ENCODE assay signal across 9 mouse cellular contexts in genomic region chr2:16450838-16451665, GRCm38 (mm10).
DNase-seq lines count a peak whose midpoint lies in the region; ATAC-seq lines count a peak whose summit lies in the region.
"Had no signal": no experiment of that assay in that cellular context is flagged by ENCODE, and none has a peak within 500 bp of the region (broad histone marks: within the 10 kb centered on the region; RNA-seq: fewer than 3 reads in every experiment).

No protein-coding gene starts in this region.

- peaks cover 2% of the 10 kb centered on the region; the same call in 1 of the 2 replicates for H3K9me3 ChIP-seq in kidney, embryonic 16.5 days (ENCODE audit: low read length)
- H3K9me3 ChIP-seq in midbrain, embryonic 16.5 days (replicated peaks; ENCODE audit: control insufficient read depth, low read length, poor library complexity, severe bottlenecking), result 0 out of 2 replicates have a peak, but pooled peaks cover 2% of the 10 kb centered on the region

- no peaks in the 10 kb centered on the region for H3K36me3 ChIP-seq in kidney, embryonic 16.5 days (ENCODE audit: insufficient read depth, low read length)
- H3K36me3 ChIP-seq in midbrain, embryonic 16.5 days (ENCODE audit: control insufficient read depth, insufficient read depth, low read length), result no peaks in the 10 kb centered on the region

- peak overlapping the region; percentile 34; the same call in 1 of the 2 replicates for H3K4me2 ChIP-seq in kidney, embryonic 16.5 days (replicated peaks; ENCODE audit: low read depth, low read length)
- H3K4me2 ChIP-seq in midbrain, embryonic 16.5 days (ENCODE audit: low read length), result no peak overlapping the region

- peak; percentile 82 for ATAC-seq in kidney, embryonic 16.5 days (ENCODE audit: low FRiP score, low TSS enrichment)
- ATAC-seq in midbrain, embryonic 16.5 days, result 0 out of 2 replicates have a peak, but pooled peaks have one; percentile 16
- ATAC-seq in frontal cortex, adult (ENCODE audit: low TSS enrichment), result no peak
- ATAC-seq in megakaryocyte progenitor cell, adult 5-6 weeks (replicated peaks; ENCODE audit: poor library complexity), result no peak

- H3K9ac ChIP-seq in kidney, embryonic 16.5 days (replicated peaks; ENCODE audit: low read length), result no peak overlapping the region
- no peak overlapping the region for H3K9ac ChIP-seq in midbrain, embryonic 16.5 days (ENCODE audit: low read depth, low read length)

- H3K27ac ChIP-seq in kidney, embryonic 16.5 days (ENCODE audit: low read length), result peak overlapping the region; percentile 90
- H3K27ac ChIP-seq in midbrain, embryonic 16.5 days (ENCODE audit: low read length), result no peak overlapping the region

- H3K4me3 ChIP-seq in kidney, embryonic 16.5 days (ENCODE audit: low read length), result no peak overlapping the region
- no peak overlapping the region for H3K4me3 ChIP-seq in midbrain, embryonic 16.5 days (ENCODE audit: low read depth, low read length)

- peak; percentile 6 to 60 for DNase-seq in urinary bladder, adult 18-20 months (ENCODE audit: low spot score in 2 of 2)
- no peak for DNase-seq in urinary bladder, adult 2 months (ENCODE audit: low spot score)
- DNase-seq in gonadal fat pad, adult 2 months (ENCODE audit: low read depth), result peak; percentile 80
- DNase-seq in cerebellum, postnatal 25 days, result no peak

- 29% methylated on average over 7 of the region's 7 CpGs for WGBS in kidney, embryonic 16.5 days
- WGBS in midbrain, embryonic 16.5 days, result 28% methylated on average over 7 of the region's 7 CpGs

- H3K4me1 ChIP-seq in kidney, embryonic 16.5 days (ENCODE audit: insufficient read depth, low read length), result peaks cover 8% of the 10 kb centered on the region
- H3K4me1 ChIP-seq in midbrain, embryonic 16.5 days (ENCODE audit: control insufficient read depth, insufficient read depth, low read length), result 0 out of 2 replicates have a peak, but pooled peaks cover 4% of the 10 kb centered on the region

- H3K27me3 ChIP-seq in kidney, embryonic 16.5 days (ENCODE audit: insufficient read depth, low read length), result no peaks in the 10 kb centered on the region
- H3K27me3 ChIP-seq in midbrain, embryonic 16.5 days (ENCODE audit: control insufficient read depth, insufficient read depth, low read depth, low read length), result no peaks in the 10 kb centered on the region
- H3K27me3 ChIP-seq: CH12.LX had no signal

Comparison
In these comparisons a context has a peak if more than half of its experiments do, and no peak if none do; other contexts are left out.
1. DNase-seq: peak in urinary bladder, adult 18-20 months (2 of 2) and gonadal fat pad, adult 2 months (single experiment); none in urinary bladder, adult 2 months (single experiment) and cerebellum, postnatal 25 days (0 of 2).
2. ATAC-seq: peak in kidney, embryonic 16.5 days (single experiment) and midbrain, embryonic 16.5 days (single experiment); none in frontal cortex, adult (single experiment) and megakaryocyte progenitor cell, adult 5-6 weeks (single experiment).